Mouse (Mus musculus) hindbrain, embryonic 16.5 days (tissue): ENCODE measurements around the gene P3h2. TPM values are rescaled to one million over a fixed set of nuclear protein-coding genes. Genes with fewer than 3 reads are reported as not detected.

Experiments
- ATAC-seq: fragments of 200-750 bp; cut with Nextera tagmentation; 2 replicates; pipeline ENCODE4 v1.8.0; 2017; ENCODE audit warnings: moderate TSS enrichment, moderate library complexity
- H3K27ac ChIP-seq: fragments of 300-500 bp; sonication (generic); 2 replicates; pipeline ENCODE4 v1.5.1; 2014; ENCODE audit warnings: low read depth, mild to moderate bottlenecking, control low read depth, low read length, moderate library complexity
- H3K27me3 ChIP-seq: fragments of 300-500 bp; sonication (generic); replicated peaks from 2 replicates; pipeline ENCODE4 v1.6.1; 2014; ENCODE audit warnings: low read length; ENCODE audit not compliant: control insufficient read depth, insufficient read depth
- H3K36me3 ChIP-seq: fragments of 300-500 bp; sonication (generic); 2 replicates; pipeline ENCODE4 v1.6.1; 2014; ENCODE audit warnings: mild to moderate bottlenecking, low read length, moderate library complexity, mixed read lengths; ENCODE audit not compliant: control insufficient read depth, insufficient read depth
- H3K4me1 ChIP-seq: fragments of 300-500 bp; sonication (generic); 2 replicates; pipeline ENCODE4 v1.6.1; 2014; ENCODE audit warnings: low read depth, low read length; ENCODE audit not compliant: control insufficient read depth, insufficient read depth
- H3K4me2 ChIP-seq: fragments of 300-500 bp; sonication (generic); 2 replicates; pipeline ENCODE4 v1.6.1; 2014; ENCODE audit warnings: mild to moderate bottlenecking, low read length, control low read depth, moderate library complexity
- H3K4me3 ChIP-seq: fragments of 300-500 bp; sonication (generic); 2 replicates; pipeline ENCODE4 v1.5.1; 2014; ENCODE audit warnings: mild to moderate bottlenecking, low read length, control low read depth, moderate library complexity
- H3K9ac ChIP-seq: fragments of 300-500 bp; sonication (generic); 2 replicates; pipeline ENCODE4 v1.6.1; 2014; ENCODE audit warnings: low read depth, mild to moderate bottlenecking, control low read depth, low read length, moderate library complexity
- H3K9me3 ChIP-seq: fragments of 300-500 bp; sonication (generic); 2 replicates; pipeline ENCODE4 v1.6.1; 2014; ENCODE audit warnings: mild to moderate bottlenecking, low read length, moderate library complexity; ENCODE audit not compliant: control insufficient read depth
- WGBS: fragments of 180-500 bp; shearing (Covaris S2); extraction: QIAGEN DNeasy Blood & Tissue Kit; methylation state at CpG from one replicate; pipeline ENCODE4 v1.1.7; 2014; 5-methylcytosine and 5-hydroxymethylcytosine counted together
- polyA plus RNA-seq: library from polyadenylated mRNA; unstranded; fragments of >200 nt; fragmentation: Nextera tagmentation; extraction: Ambion mirVana; gene quantifications from 2 replicates; pipeline ENCODE4 v1.2.1, GENCODE M21; 2015

P3h2 gene
- polyA plus RNA-seq, 1 experiment from 2014 or later, result 0.81 TPM

GRCm38 (mm10) chr16:25954614-25955013, 151.0 kb downstream of the P3h2 start:
- no peak for ATAC-seq
- Histone ChIP-seq H3K27me3 (no peaks in the 10 kb centered on the region), H3K4me3 (no peak overlapping the region), H3K36me3 (no peaks in the 10 kb centered on the region), H3K9ac (no peak overlapping the region), H3K9me3 (no peaks in the 10 kb centered on the region), H3K27ac (no peak overlapping the region), H3K4me1 (no peaks in the 10 kb centered on the region), H3K4me2 (no peak overlapping the region)
- 92% methylated on average over 3 of the region's 3 CpGs for WGBS

GRCm38 (mm10) chr16:25953359-25953758, 152.2 kb downstream of the P3h2 start:
- no peak overlapping the region for H3K27ac ChIP-seq
- no peaks in the 10 kb centered on the region for H3K27me3 ChIP-seq
- H3K4me3 ChIP-seq, result no peak overlapping the region
- no peak overlapping the region for H3K4me2 ChIP-seq
- no peaks in the 10 kb centered on the region for H3K4me1 ChIP-seq
- ATAC-seq, result no peak
- H3K36me3 ChIP-seq, result no peaks in the 10 kb centered on the region
- H3K9me3 ChIP-seq, result no peaks in the 10 kb centered on the region
- no peak overlapping the region for H3K9ac ChIP-seq
- WGBS, result 84% methylated on average over 5 of the region's 5 CpGs

- no peaks in the 10 kb centered on the region for H3K9me3 ChIP-seq
- no peak overlapping the region for H3K4me2 ChIP-seq
- no peaks in the 10 kb centered on the region for H3K36me3 ChIP-seq
- H3K27me3 ChIP-seq, result no peaks in the 10 kb centered on the region
- no peak overlapping the region for H3K9ac ChIP-seq
- H3K4me1 ChIP-seq, result no peaks in the 10 kb centered on the region
- 45% methylated on average over 2 of the region's 2 CpGs for WGBS
- no peak overlapping the region for H3K27ac ChIP-seq
- ATAC-seq, result no peak
- H3K4me3 ChIP-seq, result no peak overlapping the region
These were observed 153.6 kb downstream of the P3h2 start for GRCm38 (mm10) chr16:25952005-25952404.

- Histone ChIP-seq H3K9ac (no peak overlapping the region), H3K9me3 (no peaks in the 10 kb centered on the region), H3K4me2 (no peak overlapping the region), H3K36me3 (no peaks in the 10 kb centered on the region), H3K27me3 (no peaks in the 10 kb centered on the region), H3K4me3 (no peak overlapping the region), H3K27ac (no peak overlapping the region), H3K4me1 (no peaks in the 10 kb centered on the region)
- ATAC-seq, result no peak
- 74% methylated on average over 1 of the region's 1 CpGs for WGBS
These were observed 157.5 kb downstream of the P3h2 start for GRCm38 (mm10) chr16:25948067-25948466.

GRCm38 (mm10) chr16:25945151-25945955, 160.2 kb downstream of the P3h2 start:
- Histone ChIP-seq H3K9me3 (no peaks in the 10 kb centered on the region), H3K27me3 (no peaks in the 10 kb centered on the region), H3K27ac (no peak overlapping the region; the same call in 1 of the 2 replicates), H3K4me1 (no peaks in the 10 kb centered on the region), H3K36me3 (no peaks in the 10 kb centered on the region), H3K9ac (no peak overlapping the region), H3K4me2 (no peak overlapping the region), H3K4me3 (no peak overlapping the region)
- peak; percentile 79 for ATAC-seq
- 60% methylated on average over 12 of the region's 12 CpGs for WGBS

- Histone ChIP-seq H3K36me3 (no peaks in the 10 kb centered on the region), H3K4me3 (no peak overlapping the region), H3K27ac (no peak overlapping the region), H3K9me3 (no peaks in the 10 kb centered on the region), H3K4me2 (no peak overlapping the region), H3K4me1 (no peaks in the 10 kb centered on the region), H3K9ac (no peak overlapping the region), H3K27me3 (no peaks in the 10 kb centered on the region)
- ATAC-seq, result no peak
- WGBS, result 82% methylated on average over 4 of the region's 4 CpGs
These were observed 163.3 kb downstream of the P3h2 start for GRCm38 (mm10) chr16:25942261-25942660.

- no peaks in the 10 kb centered on the region for H3K36me3 ChIP-seq
- H3K4me2 ChIP-seq, result no peak overlapping the region
- no peak overlapping the region for H3K4me3 ChIP-seq
- no peaks in the 10 kb centered on the region for H3K9me3 ChIP-seq
- no peaks in the 10 kb centered on the region for H3K4me1 ChIP-seq
- 79% methylated on average over 2 of the region's 2 CpGs for WGBS
- H3K27me3 ChIP-seq, result no peaks in the 10 kb centered on the region
- no peak overlapping the region for H3K9ac ChIP-seq
- no peak for ATAC-seq
- H3K27ac ChIP-seq, result no peak overlapping the region
These were observed 171.4 kb downstream of the P3h2 start for GRCm38 (mm10) chr16:25934181-25934580.

- no peak for ATAC-seq
- 81% methylated on average over 1 of the region's 1 CpGs for WGBS
- Histone ChIP-seq H3K36me3 (no peaks in the 10 kb centered on the region), H3K27ac (no peak overlapping the region), H3K27me3 (no peaks in the 10 kb centered on the region), H3K4me2 (no peak overlapping the region), H3K9ac (no peak overlapping the region), H3K9me3 (no peaks in the 10 kb centered on the region; the same call in 1 of the 2 replicates), H3K4me3 (no peak overlapping the region), H3K4me1 (no peaks in the 10 kb centered on the region)
These were observed 193.4 kb downstream of the P3h2 start for GRCm38 (mm10) chr16:25912185-25912584.
